Mouse (Mus musculus) skeletal muscle tissue, adult 2 months (tissue): Measurements from ENCODE around the gene Hist1h1c.
"Not testable (repeated sequence)": the region's sequence is repeated elsewhere in the genome, so short reads cannot be mapped to it uniquely, and the experiment has no call there.

Source experiments
- DNase-seq: peaks from one replicate; pipeline ENCODE4 v3.0.0-alpha.2; 2012; ENCODE audit warnings: low read depth, low spot score

The Hist1h1c gene

DNA sequence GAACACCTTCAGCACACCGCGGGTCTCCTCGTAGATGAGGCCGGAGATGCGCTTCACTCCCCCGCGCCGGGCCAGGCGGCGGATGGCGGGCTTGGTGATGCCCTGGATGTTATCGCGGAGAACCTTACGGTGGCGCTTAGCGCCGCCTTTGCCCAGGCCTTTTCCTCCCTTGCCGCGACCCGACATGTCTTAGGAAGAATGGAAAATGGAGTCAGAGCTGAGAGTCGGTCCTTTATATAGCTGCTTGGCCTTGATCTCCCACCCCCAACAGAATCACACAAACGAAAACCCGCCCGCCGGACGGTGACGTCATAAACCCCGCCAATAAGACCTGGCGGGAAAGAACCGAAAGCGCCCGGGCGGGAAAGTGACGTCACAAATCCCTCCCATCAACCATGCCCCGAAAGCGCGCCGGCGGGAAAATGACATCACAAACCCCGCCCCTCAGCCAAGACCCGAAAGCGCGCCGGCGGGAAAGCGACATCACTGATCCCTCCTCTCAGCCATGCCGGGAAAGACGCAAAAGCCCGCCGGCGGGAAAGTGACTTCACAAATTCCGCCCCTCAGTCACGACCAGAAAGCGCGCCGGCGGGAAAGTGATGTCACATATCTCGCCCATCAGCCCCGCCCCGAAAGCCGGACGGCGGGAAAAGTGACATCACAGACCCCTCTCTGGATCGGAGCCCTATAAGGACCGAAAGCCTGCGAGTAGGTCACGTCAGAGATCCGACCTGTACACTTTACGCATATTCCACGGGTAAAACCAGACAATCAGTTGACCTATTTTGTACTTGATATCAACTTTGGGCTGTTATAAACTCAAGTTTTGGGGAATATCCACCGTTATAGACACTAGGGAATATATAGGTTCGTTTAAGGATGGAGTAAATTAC lies 22.6 kb downstream of the Hist1h1c start, which contains the start of gene Hist1h4a:
TSS of gene Hist1h4a (minus strand) at position 259 of the 893 bp plus-strand sequence.
- DNase-seq: peak; percentile 95

DNA sequence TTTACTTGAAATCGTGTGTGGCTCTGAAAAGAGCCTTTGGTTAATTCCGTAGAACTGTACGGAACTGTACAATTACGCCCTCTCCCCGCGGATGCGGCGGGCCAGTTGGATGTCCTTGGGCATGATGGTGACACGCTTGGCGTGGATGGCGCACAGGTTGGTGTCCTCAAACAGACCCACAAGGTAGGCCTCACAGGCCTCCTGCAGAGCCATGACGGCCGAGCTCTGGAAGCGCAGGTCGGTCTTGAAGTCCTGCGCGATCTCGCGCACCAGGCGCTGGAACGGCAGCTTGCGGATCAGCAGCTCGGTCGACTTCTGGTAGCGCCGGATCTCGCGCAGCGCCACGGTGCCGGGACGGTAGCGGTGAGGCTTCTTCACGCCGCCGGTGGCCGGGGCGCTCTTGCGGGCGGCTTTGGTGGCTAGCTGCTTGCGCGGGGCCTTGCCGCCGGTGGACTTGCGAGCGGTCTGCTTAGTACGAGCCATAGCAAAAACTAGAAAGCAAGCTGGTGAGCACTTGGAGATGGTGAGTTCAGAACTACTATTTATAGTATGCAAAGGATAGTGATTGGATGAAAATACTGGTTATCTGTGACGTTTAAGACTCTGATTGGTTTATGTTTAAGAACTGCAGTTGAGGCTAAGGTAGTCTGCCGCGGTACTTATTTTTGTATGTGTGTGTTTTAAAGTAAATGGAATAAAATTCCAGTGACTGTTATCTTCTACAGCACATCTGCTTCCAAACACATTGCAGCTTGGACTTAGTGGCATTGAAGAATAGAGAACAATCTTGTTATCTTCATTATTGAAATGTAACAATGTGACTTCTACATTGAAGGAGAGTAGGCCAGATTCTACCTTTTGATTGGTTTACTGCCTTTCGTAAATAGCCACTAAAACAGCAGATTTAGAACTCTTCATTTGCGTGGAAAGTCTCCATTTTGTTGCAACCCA lies 23.5 kb downstream of the Hist1h1c start, which contains the start of gene Hist1h3a:
TSS of gene Hist1h3a (minus strand) at position 516 of the 951 bp plus-strand sequence.
- peak; percentile 79 for DNase-seq

DNA sequence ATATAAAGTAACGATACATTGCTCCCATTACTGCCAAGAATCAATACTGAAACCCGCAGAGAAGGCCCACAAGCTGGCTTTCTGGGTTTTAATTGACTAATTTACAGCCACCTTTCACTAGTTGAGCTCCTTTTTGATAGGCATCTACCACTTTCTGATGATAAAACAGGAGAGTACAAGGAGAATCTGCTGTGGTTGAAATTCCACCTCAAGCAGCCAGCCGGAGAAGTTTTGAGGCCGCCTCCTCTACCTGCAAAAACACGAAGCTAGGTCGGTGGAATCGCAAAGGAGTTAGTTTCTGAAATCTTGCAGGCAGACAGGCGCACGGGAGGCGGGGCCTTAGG lies 24.6 kb downstream of the Hist1h1c start:
- DNase-seq: no peak

DNA sequence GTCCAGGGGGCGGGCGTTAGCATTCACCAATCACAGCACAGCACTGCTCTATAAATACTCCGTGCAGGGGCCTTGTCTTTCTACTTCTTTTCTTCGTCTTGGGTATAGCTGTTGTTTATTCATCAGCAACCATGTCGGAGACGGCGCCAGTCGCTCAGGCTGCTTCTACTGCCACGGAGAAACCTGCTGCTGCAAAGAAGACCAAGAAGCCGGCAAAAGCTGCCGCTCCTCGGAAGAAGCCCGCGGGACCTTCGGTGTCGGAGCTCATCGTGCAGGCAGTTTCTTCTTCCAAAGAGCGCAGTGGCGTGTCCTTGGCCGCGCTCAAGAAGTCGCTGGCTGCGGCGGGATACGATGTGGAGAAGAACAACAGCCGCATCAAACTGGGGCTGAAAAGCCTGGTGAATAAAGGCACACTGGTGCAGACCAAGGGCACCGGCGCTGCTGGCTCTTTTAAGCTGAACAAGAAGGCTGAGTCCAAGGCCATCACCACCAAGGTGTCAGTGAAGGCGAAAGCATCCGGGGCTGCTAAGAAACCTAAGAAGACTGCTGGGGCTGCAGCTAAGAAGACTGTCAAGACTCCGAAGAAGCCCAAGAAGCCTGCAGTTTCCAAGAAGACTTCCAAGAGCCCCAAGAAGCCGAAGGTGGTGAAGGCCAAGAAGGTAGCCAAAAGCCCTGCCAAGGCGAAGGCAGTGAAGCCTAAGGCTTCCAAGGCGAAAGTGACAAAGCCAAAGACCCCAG lies 25.1 kb downstream of the Hist1h1c start, which contains the start of gene Hist1h1a:
TSS of gene Hist1h1a (plus strand) at position 81 of the 738 bp plus-strand sequence.
- DNase-seq: peak; percentile 87

DNA sequence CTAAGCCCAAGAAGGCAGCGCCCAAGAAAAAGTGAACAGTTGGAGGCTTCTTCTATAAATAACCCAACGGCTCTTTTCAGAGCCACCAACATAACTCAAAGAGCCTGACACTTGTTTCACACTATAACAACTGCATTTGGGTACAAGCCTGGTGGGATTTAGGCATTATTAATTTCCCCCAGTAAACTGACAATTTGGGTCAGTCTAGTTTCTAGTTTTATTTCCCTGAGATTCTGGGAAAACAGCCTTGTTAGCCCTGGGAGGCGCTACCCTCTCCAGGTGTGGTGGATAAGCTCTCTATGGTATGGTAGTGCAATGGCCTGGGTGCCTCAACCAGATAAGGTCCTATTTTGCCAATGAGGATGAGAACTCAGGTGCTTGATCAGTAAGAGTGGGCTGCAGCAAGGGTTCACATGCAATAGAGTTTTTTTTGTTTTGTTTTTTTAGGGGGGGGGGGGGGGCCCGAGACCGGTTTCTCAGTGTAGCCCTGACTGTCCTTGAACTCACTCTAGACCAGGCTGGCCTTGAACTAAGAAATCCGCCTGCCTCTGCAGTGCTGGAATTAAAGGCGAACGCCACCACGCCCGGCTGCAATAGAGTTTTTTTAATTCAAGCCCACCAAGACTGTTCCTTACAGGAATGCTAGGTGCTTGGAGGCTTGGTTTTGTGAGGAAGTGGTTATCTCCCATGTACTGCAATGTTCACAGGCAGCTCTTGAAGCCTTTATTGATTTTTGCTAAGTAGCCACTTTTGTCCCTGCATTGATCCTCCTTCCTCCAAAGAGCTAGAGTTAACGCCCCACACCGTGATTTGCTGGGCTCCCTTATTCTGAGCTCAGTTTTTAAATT lies 25.9 kb downstream of the Hist1h1c start:
- DNase-seq: no peak

DNA sequence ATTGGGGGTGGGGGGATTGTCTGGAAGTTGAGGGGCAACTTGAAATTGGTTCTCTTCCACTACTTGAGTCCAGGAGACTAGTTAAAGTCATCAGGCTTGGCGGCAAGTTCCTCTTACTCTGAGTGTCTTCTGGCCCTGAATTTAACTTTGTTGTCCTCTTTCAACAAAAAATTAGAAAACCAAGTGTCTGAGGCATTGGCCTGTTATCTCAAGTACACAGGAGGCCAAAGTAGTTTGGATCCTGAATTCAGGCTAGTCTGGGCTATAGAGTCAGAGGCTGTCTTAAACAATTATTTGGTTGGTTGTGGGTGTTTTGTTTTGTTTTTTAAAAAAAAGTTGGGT lies 26.5 kb downstream of the Hist1h1c start:
- DNase-seq: no peak

DNA sequence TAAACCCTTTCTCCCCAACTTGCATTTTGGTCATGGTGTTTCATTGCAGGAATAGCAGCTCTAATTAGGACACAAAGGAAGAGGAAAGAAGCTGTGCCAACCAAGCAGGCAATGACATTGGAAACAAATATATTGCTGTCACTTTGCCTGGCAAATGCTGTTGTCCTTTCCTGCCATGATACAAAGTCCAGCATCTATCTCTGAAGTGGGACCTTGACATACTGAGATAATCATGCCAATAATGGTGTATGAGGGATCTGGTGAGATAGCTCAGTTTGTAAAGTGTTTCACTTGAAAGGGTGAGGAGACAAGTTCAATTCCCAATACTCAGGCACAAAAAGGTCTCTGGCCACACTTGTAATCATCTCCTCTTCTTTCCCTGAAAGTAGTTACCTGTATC lies 28.2 kb downstream of the Hist1h1c start:
- DNase-seq: no peak

DNA sequence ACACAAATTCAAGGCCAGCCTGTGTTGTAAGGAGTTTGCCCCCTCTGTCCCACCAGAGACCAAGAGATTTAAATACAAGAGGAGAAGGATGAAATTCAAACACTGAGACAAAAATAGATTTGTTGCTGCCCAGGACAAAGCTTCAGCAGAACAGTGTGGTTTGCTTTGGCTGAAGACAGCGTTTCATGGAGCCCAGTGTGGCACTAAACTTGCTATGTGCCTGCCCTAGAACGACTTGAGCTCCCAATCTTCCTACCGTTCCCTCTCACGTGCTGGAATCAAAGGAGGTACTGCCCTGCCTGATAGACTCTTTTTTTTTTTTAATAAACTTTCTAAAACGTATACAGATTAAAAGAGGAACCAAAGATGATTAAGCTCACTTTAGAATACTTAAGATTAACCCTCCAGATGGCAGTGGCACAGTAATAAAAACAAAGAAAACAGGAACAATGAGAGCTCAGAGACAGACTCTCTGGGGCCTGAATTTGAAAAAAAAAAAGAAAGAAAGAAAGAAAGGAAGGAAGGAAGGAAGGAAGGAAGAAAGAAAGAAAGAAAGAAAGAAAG lies 30.3 kb downstream of the Hist1h1c start:
- DNase-seq: no peak

DNA sequence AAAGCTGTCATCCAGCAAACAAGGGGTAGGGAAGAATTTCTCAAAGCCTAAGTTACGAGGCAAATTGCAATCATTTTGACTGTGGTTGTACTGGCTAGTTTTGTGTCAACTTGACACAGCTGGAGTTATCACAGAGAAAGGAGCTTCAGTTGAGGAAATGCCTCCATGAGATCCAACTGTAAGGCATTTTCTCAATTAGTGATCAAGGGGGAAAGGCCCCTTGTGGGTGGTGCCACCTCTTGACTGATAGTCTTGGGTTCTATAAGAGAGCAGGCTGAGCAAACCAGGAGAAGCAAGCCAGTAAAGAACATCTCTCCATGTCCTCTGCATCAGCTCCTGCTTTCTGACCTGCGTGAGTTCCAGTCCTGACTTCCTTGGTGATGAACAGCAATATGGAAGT lies 31.0 kb downstream of the Hist1h1c start, which contains the start of gene Trim38:
TSS of gene Trim38 (plus strand) at position 301 of the 400 bp plus-strand sequence.
- not testable (repeated sequence) for DNase-seq

DNA sequence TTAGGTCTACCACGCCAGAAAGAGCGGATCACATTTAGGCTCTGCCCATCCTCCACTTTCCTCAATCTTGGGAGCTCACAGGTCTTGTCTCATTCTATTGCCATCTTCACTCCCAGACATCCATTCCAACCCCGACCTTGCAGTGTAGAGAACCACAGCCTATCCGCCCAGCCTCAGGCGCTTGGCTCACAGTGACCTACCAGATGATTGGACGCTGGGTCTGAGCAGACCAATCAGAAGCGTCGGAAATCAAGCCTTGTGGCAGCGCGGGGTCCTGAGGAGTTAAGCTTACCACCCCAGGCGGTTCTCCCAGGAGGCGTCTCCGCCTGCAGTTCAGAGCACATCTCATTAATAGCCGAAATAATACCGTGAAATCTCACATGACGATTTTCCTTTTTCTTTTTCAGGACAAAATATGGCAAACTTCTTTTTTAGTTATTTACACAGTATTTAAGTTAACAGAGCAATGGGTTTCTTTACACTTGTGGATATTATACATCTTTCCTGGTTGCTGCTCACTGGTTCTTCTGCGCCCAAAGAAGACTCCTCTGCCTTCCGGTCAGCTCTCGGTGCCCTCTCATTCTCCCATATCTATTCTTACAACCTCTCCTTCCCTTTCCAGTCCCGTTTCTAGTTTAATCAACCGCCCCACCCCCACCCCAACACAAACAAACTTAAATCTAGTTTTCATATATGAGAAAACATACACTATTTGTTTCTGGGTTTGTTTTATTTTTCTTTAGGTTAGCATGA lies 34.1 kb downstream of the Hist1h1c start:
- DNase-seq: no peak

DNA sequence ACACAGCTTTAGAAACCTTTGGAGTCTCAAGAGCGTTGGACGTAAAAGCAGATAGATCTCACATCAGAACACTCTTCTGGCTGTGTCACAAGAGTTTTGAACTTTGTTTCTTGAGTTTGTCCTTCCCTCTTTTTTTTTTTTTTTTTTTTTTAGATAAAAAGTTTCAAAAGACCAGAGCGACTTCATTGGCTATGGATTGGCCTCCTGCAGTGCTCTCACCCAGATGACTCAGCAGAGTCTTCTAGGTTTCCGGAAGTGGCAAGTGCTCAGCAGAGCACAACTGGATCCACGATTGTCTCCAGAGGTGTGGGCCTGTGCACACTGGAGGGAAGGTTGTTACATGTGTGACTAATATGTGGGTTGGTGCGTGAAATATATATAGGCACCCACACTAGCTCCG lies 39.7 kb downstream of the Hist1h1c start:
- no peak for DNase-seq

DNA sequence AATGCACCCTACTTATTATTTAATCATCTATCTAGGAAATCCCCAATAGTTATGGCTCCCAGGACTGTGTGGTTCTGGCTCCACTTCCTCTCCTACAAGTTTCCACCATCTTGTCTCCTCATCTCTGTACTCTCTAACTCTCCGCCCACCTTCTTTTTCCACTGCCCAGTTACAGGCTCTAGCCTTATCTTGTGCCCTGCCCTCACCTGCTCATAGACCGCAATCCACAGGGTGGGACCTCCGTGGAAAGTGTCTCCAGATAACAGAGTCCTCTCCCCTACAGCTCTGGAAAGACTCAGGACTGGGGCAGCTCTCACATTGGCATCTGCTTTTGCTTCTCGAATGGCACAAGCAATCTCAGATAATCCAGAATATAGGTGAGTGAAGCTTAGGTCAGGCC lies 40.4 kb downstream of the Hist1h1c start:
- DNase-seq: no peak
